Mouse (Mus musculus) CH12.LX (cell line): ENCODE results near the gene Lzts2. TPM values are rescaled to one million over a fixed set of nuclear protein-coding genes. Genes with fewer than 3 reads are reported as not detected.

ENCODE experiments used
- DNase-seq: peaks from one replicate; pipeline ENCODE4 v3.0.0-alpha.2; 2013; ENCODE audit errors: extremely low read depth
- H3K27ac ChIP-seq: 2 replicates; pipeline ENCODE4 v1.5.1; 2012; ENCODE audit warnings: low read depth, mild to moderate bottlenecking, control low read depth, moderate library complexity; ENCODE audit not compliant: insufficient read depth
- H3K27me3 ChIP-seq: replicated peaks from 2 replicates; pipeline ENCODE3; 2012; ENCODE audit warnings: inconsistent platforms
- H3K36me3 ChIP-seq, 2 experiments: replicated peaks in 1 of 2; 2 replicates each; pipeline versions ENCODE3 to v1.6.1; 2012; ENCODE audit warnings: inconsistent platforms in 1 of 2, low read length in 1 of 2, mild to moderate bottlenecking in 1 of 2, mixed read lengths in 1 of 2, moderate library complexity in 1 of 2; ENCODE audit not compliant: control insufficient read depth in 1 of 2, insufficient read depth in 1 of 2
- H3K4me1 ChIP-seq, 2 experiments: 2 replicates each; pipeline ENCODE4 v1.6.1; 2012; ENCODE audit warnings: inconsistent platforms in 1 of 2, moderate library complexity in 1 of 2; ENCODE audit not compliant: insufficient read depth in 2 of 2, control insufficient read depth in 1 of 2
- H3K4me2 ChIP-seq: 2 replicates; pipeline ENCODE4 v1.6.1; 2012; ENCODE audit warnings: low read depth, mild to moderate bottlenecking, control low read depth; ENCODE audit not compliant: poor library complexity, insufficient read depth, severe bottlenecking
- H3K4me3 ChIP-seq, 3 experiments: fragments of 150-350 bp in 1 of 3; sonication (generic) in 1 of 3; replicated peaks in 1 of 3; 2 replicates each; pipeline versions ENCODE3 to v1.5.1; 2011 to 2012; ENCODE audit warnings: low read depth in 2 of 3, low read length in 2 of 3, mild to moderate bottlenecking in 2 of 3, moderate library complexity in 2 of 3, control low read depth in 1 of 3, improper control_type of control experiment in 1 of 3, inconsistent platforms in 1 of 3, mixed read lengths in 1 of 3; ENCODE audit not compliant: poor library complexity in 1 of 3
- H3K79me2 ChIP-seq: replicated peaks from 2 replicates; pipeline ENCODE4 v1.6.1; 2012; ENCODE audit warnings: mild to moderate bottlenecking, moderate library complexity; ENCODE audit not compliant: control insufficient read depth, poor library complexity, insufficient read depth, severe bottlenecking; ENCODE audit errors: extremely low read depth
- H3K9ac ChIP-seq: 2 replicates; pipeline ENCODE4 v1.6.1; 2012; ENCODE audit warnings: low read depth, mild to moderate bottlenecking, control low read depth, moderate library complexity; ENCODE audit not compliant: insufficient read depth
- H3K9me3 ChIP-seq: replicated peaks from 2 replicates; pipeline ENCODE3; 2012; ENCODE audit warnings: low read length, inconsistent platforms, mixed read lengths
- BHLHE40 ChIP-seq: IDR thresholded peaks from 2 replicates; pipeline ENCODE4 v1.6.1; 2011; ENCODE audit warnings: mild to moderate bottlenecking, low read depth, low read length, improper control_type of control experiment
- CHD1 ChIP-seq: IDR thresholded peaks from 2 replicates; pipeline ENCODE4 v1.6.1; 2012; ENCODE audit warnings: low read depth, low read length, improper control_type of control experiment, inconsistent platforms
- CHD2 ChIP-seq: IDR thresholded peaks from 2 replicates; pipeline ENCODE4 v1.6.1; 2011; ENCODE audit warnings: low read length, improper control_type of control experiment
- CTCF ChIP-seq, 2 experiments: IDR thresholded peaks in 1 of 2; conservative IDR thresholded peaks in 1 of 2; 2 replicates each; pipeline ENCODE4 v1.5.1; 2011 to 2012; ENCODE audit warnings: low read depth in 2 of 2, low read length in 2 of 2, improper control_type of control experiment in 1 of 2, inconsistent platforms in 1 of 2, mild to moderate bottlenecking in 1 of 2, moderate library complexity in 1 of 2
- E2F4 ChIP-seq: IDR thresholded peaks from 2 replicates; pipeline ENCODE4 v1.6.1; 2011; ENCODE audit warnings: low read depth, low read length, improper control_type of control experiment; ENCODE audit not compliant: insufficient replicate concordance
- ELF1 ChIP-seq: IDR thresholded peaks from 2 replicates; pipeline ENCODE4 v1.6.1; 2014; ENCODE audit warnings: low read depth, mild to moderate bottlenecking, inconsistent platforms, low read length, improper control_type of control experiment
- ETS1 ChIP-seq: conservative IDR thresholded peaks from 2 replicates; pipeline ENCODE4 v1.6.1; 2012; ENCODE audit warnings: low read depth, mild to moderate bottlenecking, inconsistent platforms, low read length, improper control_type of control experiment, moderate library complexity
- HCFC1 ChIP-seq: IDR thresholded peaks from 2 replicates; pipeline ENCODE4 v1.6.1; 2012; ENCODE audit warnings: low read depth, mild to moderate bottlenecking, inconsistent platforms, low read length, improper control_type of control experiment
- IRF4 ChIP-seq: IDR thresholded peaks from 2 replicates; pipeline ENCODE4 v1.6.1; 2014; ENCODE audit warnings: low read depth, mild to moderate bottlenecking, inconsistent platforms, low read length, improper control_type of control experiment
- JUN ChIP-seq: IDR thresholded peaks from 2 replicates; pipeline ENCODE4 v1.6.1; 2011; ENCODE audit warnings: low read depth, mild to moderate bottlenecking, low read length, improper control_type of control experiment, moderate library complexity; ENCODE audit not compliant: insufficient read depth
- JUND ChIP-seq: conservative IDR thresholded peaks from 2 replicates; pipeline ENCODE4 v1.6.1; 2011; ENCODE audit warnings: low read depth, low read length, improper control_type of control experiment
- MAZ ChIP-seq: IDR thresholded peaks from 2 replicates; pipeline ENCODE4 v1.6.1; 2012; ENCODE audit warnings: low read depth, mild to moderate bottlenecking, inconsistent platforms, low read length, improper control_type of control experiment, moderate library complexity
- MEF2A ChIP-seq: IDR thresholded peaks from 2 replicates; pipeline ENCODE4 v1.6.1; 2014; ENCODE audit warnings: low read depth, mild to moderate bottlenecking, inconsistent platforms, low read length, improper control_type of control experiment, borderline replicate concordance
- NRF1 ChIP-seq: IDR thresholded peaks from 2 replicates; pipeline ENCODE4 v1.6.1; 2014; ENCODE audit warnings: low read depth, mild to moderate bottlenecking, inconsistent platforms, low read length, improper control_type of control experiment, moderate library complexity
- POLR2A ChIP-seq: IDR thresholded peaks from 2 replicates; pipeline ENCODE4 v1.6.1; 2011; ENCODE audit warnings: low read depth, mild to moderate bottlenecking, improper control_type of control experiment, low read length
- SIN3A ChIP-seq: IDR thresholded peaks from 2 replicates; pipeline ENCODE4 v1.6.1; 2012; ENCODE audit warnings: low read length, improper control_type of control experiment, inconsistent platforms
- TBP ChIP-seq: conservative IDR thresholded peaks from 2 replicates; pipeline ENCODE4 v1.6.1; 2011; ENCODE audit warnings: low read depth, low read length, improper control_type of control experiment
- ZC3H11A ChIP-seq: IDR thresholded peaks from 2 replicates; pipeline ENCODE4 v1.6.1; 2012; ENCODE audit warnings: low read depth, mild to moderate bottlenecking, inconsistent platforms, low read length, improper control_type of control experiment
- ZKSCAN1 ChIP-seq: IDR thresholded peaks from 2 replicates; pipeline ENCODE4 v1.6.1; 2012; ENCODE audit warnings: low read depth, inconsistent platforms, low read length, improper control_type of control experiment, borderline replicate concordance
- ZNF384 ChIP-seq: IDR thresholded peaks from 2 replicates; pipeline ENCODE4 v1.6.1; 2012; ENCODE audit warnings: low read depth, low read length, improper control_type of control experiment, inconsistent platforms
- dilution Hi-C: fragments of 300-500 bp; cut with MboI; formaldehyde crosslinking; loops from 2 replicates; pipeline ENCODE4 v1.14.3; 2020; ENCODE audit warnings: low sequenced_read_pairs; ENCODE audit not compliant: extremely low pct_unique_long_range_greater_than_20kb, extremely low pct_ligation_motif_present
- in situ Hi-C: fragments of 300-500 bp; cut with MboI; formaldehyde crosslinking; loops from 3 replicates; pipeline ENCODE4 v1.14.3; 2019; ENCODE audit warnings: low sequenced_read_pairs, low pct_ligation_motif_present, low pct_unique_long_range_greater_than_20kb, mixed read lengths
- polyA plus RNA-seq: library from polyadenylated mRNA; unstranded; fragments of >175 nt; gene quantifications from 2 replicates; pipeline ENCODE4 v1.2.1, GENCODE M21; 2012; ENCODE audit warnings: low read depth; ENCODE audit not compliant: insufficient read length
- total RNA-seq, 2 experiments: library from RNA; depleted of rRNA; stranded (reverse); fragments of 300-350 nt in 1 of 2; fragments of >200 nt in 1 of 2; gene quantifications; 2 replicates each; pipeline ENCODE4 v1.2.3; 2012 to 2014

Gene Lzts2
- total and polyA plus RNA-seq, 3 experiments, result 0.68 to 22.1 (median 2.2) TPM

DNA sequence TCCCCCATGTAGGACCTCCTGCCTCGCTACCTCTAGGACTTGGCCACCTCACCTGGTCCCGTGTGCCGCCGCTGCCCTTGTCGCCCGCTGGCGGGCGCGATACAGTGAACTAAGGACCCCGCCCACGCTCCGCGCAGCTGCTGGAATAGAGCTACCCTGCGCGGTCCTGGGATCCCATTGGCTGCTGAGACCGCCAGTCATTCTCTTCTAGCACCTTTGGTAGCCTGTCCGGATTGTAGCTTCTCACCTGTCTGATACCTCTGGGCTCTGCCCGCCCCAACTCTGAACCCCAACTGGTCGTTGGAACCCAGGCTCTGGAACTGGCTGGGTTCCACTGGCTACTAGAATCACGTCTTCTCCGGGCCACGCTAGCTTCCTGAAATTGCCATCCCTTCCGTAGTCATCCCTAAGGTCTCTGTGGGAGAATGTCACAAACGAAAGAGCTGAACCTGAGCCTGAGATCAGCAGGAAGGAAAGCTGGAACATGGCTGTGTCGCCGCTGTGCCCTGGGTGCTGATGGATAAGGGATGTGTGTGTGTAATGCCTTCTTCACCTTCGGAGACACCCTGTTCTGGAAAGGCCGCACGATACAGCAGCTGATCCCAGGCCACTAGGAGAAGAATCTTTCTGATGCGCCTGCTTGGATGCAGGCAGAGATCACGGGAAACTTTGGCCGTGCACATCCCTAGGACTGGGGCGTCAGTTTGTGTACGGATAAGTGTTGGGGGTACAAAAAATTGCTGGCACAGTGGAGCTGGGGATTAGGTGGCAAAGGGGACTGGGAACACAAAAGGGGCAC lies 32.5 kb downstream of the Lzts2 start:
- Histone ChIP-seq H3K9ac (peak overlapping the region; percentile 50; the same call in 1 of the 2 replicates), H3K27me3 (peaks cover 54% of the 10 kb centered on the region), H3K79me2 (no peaks in the 10 kb centered on the region), H3K27ac (no peak overlapping the region), H3K4me3 (peak overlapping the region; percentile 65 to 93 (median 70)), H3K9me3 (no peaks in the 10 kb centered on the region), H3K4me2 (peak overlapping the region; percentile 67), H3K36me3 (peaks cover 3 to 22% of the 10 kb centered on the region in 2 experiments), H3K4me1 (peaks cover 4 to 29% of the 10 kb centered on the region in 2 experiments; a peak in 3 of 4 replicates)
- in situ Hi-C loops, result loop anchor here (25.0 kb wide), 1 partner anchor 459 kb away; no protein-coding TSS in a partner anchor
- TF ChIP-seq SIN3A (no peak), HCFC1 (no peak), TBP (no peak), JUN (no peak), E2F4 (no peak), CTCF (conservative IDR thresholded peaks at IDR 0.05 in 1 of 2, IDR thresholded peaks at IDR 0.05 in 1 of 2; ENCODE audit: low read depth in 2 of 2, low read length in 2 of 2) (peak in 1 of 2 experiments; percentile 15; a peak in 1 of 4 replicates), POLR2A (no peak), ZNF384 (no peak), MAZ (no peak), MEF2A (no peak), BHLHE40 (no peak), IRF4 (no peak), ZKSCAN1 (no peak), CHD1 (no peak), ELF1 (peak; percentile 22; the same call in 1 of the 2 replicates), JUND (no peak), NRF1 (peak; percentile 63), ETS1 (no peak), ZC3H11A (no peak), CHD2 (0 out of 2 replicates have a peak, but pooled peaks have one; percentile 23)
- dilution Hi-C loops, result no loop called here
- DNase-seq, result peak; percentile 55
